Mouse (Mus musculus) adrenal gland, adult 8-10 months (tissue): ENCODE results near the gene Dgka. TPM values are rescaled to one million over a fixed set of nuclear protein-coding genes. Genes with fewer than 3 reads are reported as not detected.

Source experiments
- total RNA-seq, 4 experiments: library from RNA; stranded (reverse); gene quantifications; 2 replicates each; pipeline ENCODE4 v1.2.4; 2022

The Dgka gene
- total RNA-seq, 4 experiments from 2014 or later: 16.5 to 41.1 (median 28.6) TPM

Other genes with a start within 250 kb of the Dgka start
- 10 to 100 TPM in 2 of 4 experiments, 1 to 10 TPM in 2; 4.8 to 11.6 (median 7.9) TPM for gene Myl6b, start 246.2 kb downstream of the Dgka start, total RNA-seq
- gene Esyt1, start 219.0 kb downstream of the Dgka start, total RNA-seq: 10 to 100 TPM; 22.8 to 44.9 (median 33.2) TPM
- 10 to 100 TPM; 12.9 to 15.0 (median 13.6) TPM for gene Zc3h10, start 197.1 kb downstream of the Dgka start, total RNA-seq
- 1,000 to 10,000 TPM; 2,263 to 2,673 (median 2,524) TPM for gene Rpl41, start 195.6 kb downstream of the Dgka start, total RNA-seq
- 10 to 100 TPM; 67.4 to 77.6 (median 70.5) TPM for gene Pa2g4, start 178.9 kb downstream of the Dgka start, total RNA-seq
- 1 to 10 TPM; 2.5 to 5.8 (median 4.6) TPM for gene Erbb3, start 155.2 kb downstream of the Dgka start, total RNA-seq
- gene Rps26, start 118.1 kb downstream of the Dgka start, total RNA-seq: 100 to 1,000 TPM; 401 to 777 (median 537) TPM
- 10 to 100 TPM in 1 of 4 experiments, 1 to 10 TPM in 3; 1.6 to 10.8 (median 3.7) TPM for gene Ikzf4, start 98.9 kb downstream of the Dgka start, total RNA-seq
- 10 to 100 TPM; 28.7 to 35.1 (median 31.4) TPM for gene Suox, start 70.8 kb downstream of the Dgka start, total RNA-seq
- 100 to 1,000 TPM; 126 to 149 (median 145) TPM for gene Rab5b, start 48.6 kb downstream of the Dgka start, total RNA-seq
- gene Pmel, start 40.7 kb downstream of the Dgka start, total RNA-seq: 1 to 10 TPM; 1.1 to 1.7 (median 1.3) TPM
- gene Cdk2, start 39.8 kb downstream of the Dgka start, total RNA-seq: 10 to 100 TPM; 13.4 to 26.6 (median 19.3) TPM
- 10 to 100 TPM; 24.1 to 31.9 (median 27.0) TPM for gene Pym1, start 3.0 kb upstream of the Dgka start, total RNA-seq
- gene Mmp19, start 46.1 kb upstream of the Dgka start, total RNA-seq: 10 to 100 TPM; 41.4 to 69.7 (median 60.1) TPM
- 10 to 100 TPM; 77.2 to 82.1 (median 78.5) TPM for gene Dnajc14, start 59.2 kb upstream of the Dgka start, total RNA-seq
- 10 to 100 TPM in 2 of 4 experiments, 1 to 10 TPM in 2; 7.8 to 17.3 (median 12.6) TPM for gene Tmem198b, start 59.5 kb upstream of the Dgka start, total RNA-seq
- gene Sarnp, start 72.5 kb upstream of the Dgka start, total RNA-seq: 10 to 100 TPM; 43.4 to 56.2 (median 49.5) TPM
- 10 to 100 TPM; 39.5 to 51.9 (median 42.5) TPM for gene Ormdl2, start 76.8 kb upstream of the Dgka start, total RNA-seq
- gene Gdf11, start 146.9 kb upstream of the Dgka start, total RNA-seq: 1 to 10 TPM; 2.0 to 2.9 (median 2.3) TPM
- gene Cd63, start 156.1 kb upstream of the Dgka start, total RNA-seq: 100 to 1,000 TPM; 313 to 472 (median 396) TPM
- gene Rdh5, start 178.0 kb upstream of the Dgka start, total RNA-seq: 10 to 100 TPM in 3 of 4 experiments, 1 to 10 TPM in 1; 9.5 to 23.2 (median 15.7) TPM
- 100 to 1,000 TPM; 137 to 192 (median 168) TPM for gene Bloc1s1, start 179.2 kb upstream of the Dgka start, total RNA-seq
- gene Itga7, start 189.0 kb upstream of the Dgka start, total RNA-seq: 10 to 100 TPM in 2 of 4 experiments, 1 to 10 TPM in 2; 9.6 to 27.4 (median 11.8) TPM
- under 1 TPM in 2 of 4 experiments, not detected in 2; 0.32 to 0.46 TPM for gene Mettl7b, start 216.1 kb upstream of the Dgka start, total RNA-seq
- gene Olfr9, start 244.6 kb upstream of the Dgka start, total RNA-seq: not detected